Mouse (Mus musculus): ENCODE data around the gene Fcer2a.

GRCm38 (mm10) chr8:3679236-3679635, 14.7 kb downstream of the Fcer2a start:
- TF ChIP-seq GATA1 (IDR thresholded peaks at IDR 0.05; ENCODE audit: borderline replicate concordance, low read length): no peak
- TF ChIP-seq FLI1 (IDR thresholded peaks at IDR 0.05; ENCODE audit: low read length): no peak

All from megakaryocyte, embryonic 14.5 days (primary cell).